Mouse (Mus musculus) T-helper 2 cell (primary cell): ENCODE data around the gene Klhl30.

Experiments
- in situ Hi-C: fragments of 300-600 bp; cut with MboI, MseI; formaldehyde crosslinking; loops from one replicate; pipeline ENCODE4 v1.15.1; 2025; ENCODE audit warnings: high pct_unique_total_duplicates

Klhl30 gene

GRCm38 (mm10) chr1:91364822-91365644 lies 14.2 kb downstream of the Klhl30 start:
- in situ Hi-C loops = no loop called here

DNA sequence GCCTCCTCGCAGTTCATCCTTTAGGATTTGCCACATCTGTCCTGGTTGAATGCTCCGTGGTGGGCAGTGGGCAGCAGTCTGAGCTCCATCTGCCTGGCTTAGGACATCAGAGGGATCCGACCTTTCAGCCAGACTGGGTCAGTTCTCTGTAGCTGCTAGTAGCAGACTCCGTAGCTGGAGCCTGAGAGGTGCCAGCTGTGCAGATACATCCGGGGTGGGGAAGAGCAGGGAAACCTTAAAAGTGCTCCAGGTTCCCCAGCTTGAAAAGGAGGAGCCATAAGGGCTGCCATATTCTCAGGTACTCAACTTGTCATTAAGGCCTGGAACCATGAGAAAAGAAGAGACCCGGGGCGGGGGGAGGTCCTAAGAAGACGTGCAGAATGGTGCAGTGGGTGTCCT lies 15.0 kb downstream of the Klhl30 start:
- in situ Hi-C loops = no loop called here

- in situ Hi-C loops = no loop called here
Measured at GRCm38 (mm10) chr1:91366215-91367108, 15.6 kb downstream of the Klhl30 start, which contains the start of gene Erfe. TSS of gene Erfe (plus strand) at chr1:91366430.

DNA sequence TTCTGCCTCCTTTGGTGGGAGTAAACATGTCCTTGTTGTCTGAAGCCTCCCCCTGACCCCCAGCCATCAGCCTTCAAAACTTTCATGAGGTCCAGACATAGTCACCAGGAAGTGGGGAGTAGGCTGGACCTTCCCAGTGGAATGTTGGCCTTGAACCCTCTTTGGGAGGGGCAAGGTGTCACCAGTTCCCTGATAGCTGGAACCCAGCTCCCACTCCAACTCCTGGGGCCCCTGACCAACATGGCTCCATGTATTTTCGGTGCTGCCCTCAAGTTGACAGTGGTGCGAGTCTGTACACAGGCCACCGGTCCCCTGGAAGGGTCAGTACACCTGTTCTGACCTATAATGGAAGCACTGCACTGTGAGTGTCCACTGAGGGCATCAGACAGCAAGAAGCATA lies 16.5 kb downstream of the Klhl30 start:
- in situ Hi-C loops = no loop called here

DNA sequence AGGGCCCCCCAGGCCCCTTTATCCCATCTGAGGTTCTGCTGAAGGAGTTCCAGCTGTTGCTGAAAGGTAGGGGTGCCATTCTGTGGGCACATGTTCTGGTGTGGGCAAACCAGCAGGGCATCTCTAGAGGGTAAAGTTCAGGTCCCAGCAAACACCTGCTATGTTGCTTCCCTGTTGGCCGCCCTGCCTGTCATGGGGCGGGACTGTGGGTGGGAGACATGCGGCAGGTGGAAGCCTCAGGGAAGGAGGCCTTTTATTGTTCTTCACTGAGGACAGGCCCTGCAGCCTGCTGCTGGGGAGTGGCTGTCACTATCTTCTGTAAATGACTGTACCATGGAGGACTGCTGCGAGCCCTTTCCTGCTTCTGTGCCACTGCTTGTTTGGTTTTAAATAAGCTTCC lies 18.6 kb downstream of the Klhl30 start:
- in situ Hi-C loops = no loop called here

- in situ Hi-C loops = no loop called here
Measured at GRCm38 (mm10) chr1:91370055-91370454, 19.2 kb downstream of the Klhl30 start.

GRCm38 (mm10) chr1:91373414-91373835 lies 22.6 kb downstream of the Klhl30 start:
- in situ Hi-C loops = no loop called here

GRCm38 (mm10) chr1:91380453-91381090 lies 29.8 kb downstream of the Klhl30 start:
- in situ Hi-C loops = no loop called here

GRCm38 (mm10) chr1:91381091-91381471 lies 30.3 kb downstream of the Klhl30 start:
- in situ Hi-C loops = no loop called here

DNA sequence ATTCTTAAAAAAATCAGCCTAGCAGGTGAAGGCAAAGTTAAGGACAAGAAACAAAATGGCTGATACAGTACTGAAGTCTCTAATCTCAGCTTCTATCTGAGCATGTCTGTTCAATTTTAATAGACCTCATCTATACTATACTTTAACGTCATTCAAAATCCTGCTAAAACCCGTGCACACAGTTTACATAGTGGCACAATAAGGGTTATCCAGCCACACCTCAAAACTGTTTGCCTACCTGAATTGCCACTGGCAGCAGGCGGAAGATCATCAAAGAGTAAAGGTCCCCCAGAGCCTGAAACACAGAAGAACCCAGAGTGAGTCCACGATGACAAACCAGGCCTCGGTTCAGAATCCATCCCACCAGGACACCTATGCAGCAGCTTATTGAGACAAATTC lies 39.6 kb downstream of the Klhl30 start:
- in situ Hi-C loops = loop anchor here (10.0 kb wide), 1 partner anchor 784 kb away; no protein-coding TSS in a partner anchor

DNA sequence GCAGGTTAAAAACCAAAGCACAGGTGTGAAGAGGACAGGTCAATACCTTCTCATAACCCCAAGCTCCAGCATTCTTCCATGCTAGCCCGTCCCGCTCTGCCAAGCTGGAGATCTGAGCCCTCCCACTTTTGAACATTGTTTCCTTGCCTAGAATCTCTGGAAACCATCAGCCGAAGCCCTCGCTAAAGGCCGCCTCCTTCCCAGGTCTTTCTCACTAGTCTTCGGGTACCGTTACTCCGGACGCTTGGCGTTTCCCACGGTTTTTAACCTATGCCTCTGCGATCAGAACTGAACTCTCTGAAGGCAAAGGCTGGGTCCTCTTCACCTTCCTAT lies 47.1 kb downstream of the Klhl30 start:
- in situ Hi-C loops = loop anchor here (10.0 kb wide), 1 partner anchor 777 kb away; no protein-coding TSS in a partner anchor

GRCm38 (mm10) chr1:91398260-91399062 lies 47.6 kb downstream of the Klhl30 start, which contains the start of gene Ilkap:
TSS of gene Ilkap (minus strand) at chr1:91398815.
- in situ Hi-C loops = loop anchor here (10.0 kb wide), 1 partner anchor 776 kb away; no protein-coding TSS in a partner anchor

DNA sequence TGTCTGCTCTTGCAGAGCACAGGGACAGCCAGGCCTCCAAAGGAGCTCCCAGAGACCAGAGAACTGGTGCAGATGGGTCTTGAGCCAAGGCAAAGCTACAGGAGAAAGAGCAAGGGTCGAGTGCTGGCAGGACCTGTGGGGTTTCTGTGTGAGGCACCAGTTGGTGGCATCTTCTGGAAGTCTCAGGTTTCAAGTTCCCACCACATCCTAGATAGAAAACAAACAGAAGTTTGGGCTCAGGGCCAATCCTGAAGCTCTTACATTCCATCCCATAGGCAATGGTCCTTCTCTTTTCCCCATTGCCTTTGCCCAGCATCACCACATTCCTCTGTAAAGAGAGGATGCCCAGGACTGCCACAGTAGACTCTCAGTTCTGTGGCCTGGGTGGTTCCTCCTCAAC lies 54.2 kb downstream of the Klhl30 start:
- in situ Hi-C loops = loop anchor here (25.0 kb wide), 1 partner anchor 1507 kb away; the partner anchor contains the start of genes Ankmy1, Dusp28 and Rnpepl1

- in situ Hi-C loops = loop anchor here (25.0 kb wide), 1 partner anchor 1507 kb away; the partner anchor contains the start of genes Ankmy1, Dusp28 and Rnpepl1
Measured at GRCm38 (mm10) chr1:91405406-91406169, 54.8 kb downstream of the Klhl30 start.

GRCm38 (mm10) chr1:91407819-91408218 lies 57.0 kb downstream of the Klhl30 start:
- in situ Hi-C loops = loop anchor here (25.0 kb wide), 1 partner anchor 1504 kb away; the partner anchor contains the start of genes Ankmy1, Dusp28 and Rnpepl1

DNA sequence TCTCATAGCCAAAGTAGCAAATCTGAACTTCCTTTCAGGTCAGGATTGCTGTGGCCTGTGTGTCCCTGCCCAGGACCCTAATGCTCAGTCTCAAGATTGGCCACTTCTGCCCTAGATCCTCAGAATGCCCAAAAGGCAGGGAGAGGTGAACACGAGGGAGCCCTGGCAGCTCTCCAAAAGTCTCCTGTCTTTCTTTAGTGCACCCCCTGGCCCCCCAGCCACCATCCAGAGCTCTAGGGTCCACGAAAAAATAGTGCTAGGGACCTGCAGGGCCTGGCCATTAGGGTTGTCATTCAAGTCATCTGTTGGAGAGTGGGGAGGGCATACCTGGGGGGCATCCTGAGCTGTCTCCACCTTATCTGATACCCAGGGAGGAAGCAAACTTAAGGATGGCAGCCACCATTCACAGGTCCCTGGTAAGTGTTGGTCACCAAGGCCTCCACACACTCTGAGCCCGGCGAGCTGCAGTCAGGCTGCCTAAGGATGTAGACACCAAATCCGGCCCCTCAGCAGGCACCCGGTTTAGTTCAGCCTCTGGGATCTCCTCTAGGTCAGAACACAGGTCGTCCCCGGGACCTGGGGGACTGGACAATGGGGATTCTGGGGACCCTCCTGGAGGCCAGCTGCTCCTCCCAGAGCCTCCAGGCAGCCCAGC lies 60.9 kb downstream of the Klhl30 start:
- in situ Hi-C loops = loop anchor here (25.0 kb wide), 1 partner anchor 1501 kb away; the partner anchor contains the start of genes Ankmy1, Dusp28 and Rnpepl1
